Mouse (Mus musculus) ES-E14 (cell line): Measurements from ENCODE around the gene Ep400. TPM values are rescaled to one million over a fixed set of nuclear protein-coding genes. Genes with fewer than 3 reads are reported as not detected.

Experiments used
- DNase-seq: peaks from one replicate; pipeline ENCODE4 v3.0.0-alpha.2; 2013; ENCODE audit warnings: low read depth, low spot score
- H3K27ac ChIP-seq: 2 replicates; pipeline ENCODE4 v1.5.1; 2012; ENCODE audit warnings: low read depth, mild to moderate bottlenecking, low read length, moderate library complexity, mixed read lengths; ENCODE audit not compliant: poor library complexity, insufficient read depth, severe bottlenecking
- H3K36me3 ChIP-seq: 2 replicates; pipeline ENCODE4 v1.6.1; 2012; ENCODE audit warnings: mild to moderate bottlenecking, low read length, moderate library complexity, mixed read lengths; ENCODE audit not compliant: control insufficient read depth, poor library complexity, insufficient read depth, severe bottlenecking
- H3K4me1 ChIP-seq, 2 experiments: fragments of 150-350 bp in 1 of 2; sonication (generic) in 1 of 2; 2 replicates each; pipeline ENCODE4 v1.6.1; 2012; ENCODE audit warnings: low read length in 2 of 2, mild to moderate bottlenecking in 1 of 2, mixed read lengths in 1 of 2; ENCODE audit not compliant: control insufficient read depth in 2 of 2, insufficient read depth in 2 of 2, poor library complexity in 1 of 2
- H3K4me3 ChIP-seq, 2 experiments: fragments of 150-350 bp in 1 of 2; sonication (generic) in 1 of 2; 2 replicates each; pipeline ENCODE4 v1.5.1; 2012; ENCODE audit warnings: low read length in 2 of 2, low read depth in 1 of 2, mild to moderate bottlenecking in 1 of 2, mixed read lengths in 1 of 2; ENCODE audit not compliant: insufficient read depth in 1 of 2, poor library complexity in 1 of 2, severe bottlenecking in 1 of 2
- H3K9ac ChIP-seq: 2 replicates; pipeline ENCODE4 v1.6.1; 2012; ENCODE audit warnings: low read depth, mild to moderate bottlenecking, low read length, mixed read lengths; ENCODE audit not compliant: poor library complexity, insufficient read depth, severe bottlenecking
- H3K9me3 ChIP-seq: fragments of 150-350 bp; sonication (generic); 2 replicates; pipeline ENCODE4 v1.6.1; 2012; ENCODE audit warnings: low read depth, mild to moderate bottlenecking, low read length; ENCODE audit not compliant: control insufficient read depth, insufficient read depth
- CHD2 ChIP-seq: IDR thresholded peaks from 2 replicates; pipeline ENCODE4 v1.6.1; 2014; ENCODE audit warnings: mild to moderate bottlenecking, low read depth, low read length, inconsistent platforms
- HCFC1 ChIP-seq: IDR thresholded peaks from 2 replicates; pipeline ENCODE4 v1.6.1; 2012; ENCODE audit warnings: low read length, inconsistent platforms, borderline replicate concordance; ENCODE audit not compliant: insufficient read depth
- MAFK ChIP-seq: IDR thresholded peaks from 2 replicates; pipeline ENCODE4 v1.6.1; 2014; ENCODE audit warnings: mild to moderate bottlenecking, low read depth, low read length, inconsistent platforms; ENCODE audit not compliant: insufficient read depth
- ZC3H11A ChIP-seq: IDR thresholded peaks from 2 replicates; pipeline ENCODE4 v1.6.1; 2012; ENCODE audit warnings: low read depth, mild to moderate bottlenecking, inconsistent platforms, low read length, borderline replicate concordance
- ZNF384 ChIP-seq: IDR thresholded peaks from 2 replicates; pipeline ENCODE4 v1.6.1; 2012; ENCODE audit warnings: low read depth, low read length, inconsistent platforms
- in situ Hi-C, 2 experiments: fragments of 600-800 bp; cut with MboI; formaldehyde crosslinking; loops; one replicate each; pipeline ENCODE4 v1.15.1; 2025; ENCODE audit warnings: low sequenced_read_pairs in 2 of 2, inconsistent platforms in 1 of 2; ENCODE audit not compliant: unreplicated experiment in 2 of 2
- total RNA-seq: library from RNA; depleted of rRNA; stranded (reverse); fragments of 300-350 nt; gene quantifications from 2 replicates; pipeline ENCODE4 v1.2.3, GENCODE M21; 2012

Ep400 gene
- total RNA-seq, 1 experiment, result 56.7 TPM

DNA sequence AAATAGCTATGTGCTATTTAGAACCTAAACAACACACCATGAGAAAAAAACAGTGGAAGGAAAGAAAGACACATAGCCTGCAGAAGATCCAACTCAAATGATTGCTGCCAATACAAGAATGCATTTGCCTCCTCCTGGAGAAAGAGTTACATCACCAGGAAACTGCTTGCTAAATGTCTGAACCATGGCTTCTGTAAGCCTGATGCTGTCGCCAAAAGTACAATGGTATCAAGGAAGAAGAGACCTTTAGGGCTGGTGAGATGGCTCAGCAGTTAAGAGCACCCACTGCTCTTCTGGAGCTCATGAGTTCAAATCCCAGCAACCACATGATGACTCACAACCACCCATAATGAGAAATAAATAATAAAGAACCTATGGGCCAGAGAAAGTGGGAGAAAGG is 25.5 kb downstream of the Ep400 start:
- TF ChIP-seq MAFK, result no peak
- no peak for TF ChIP-seq HCFC1
- no peak for TF ChIP-seq ZC3H11A
- TF ChIP-seq CHD2, result no peak
- TF ChIP-seq ZNF384, result no peak
- in situ Hi-C loops, result no loop called here
- H3K4me1 ChIP-seq, result no peaks in the 10 kb centered on the region; a peak in 1 of 4 replicates
- H3K27ac ChIP-seq, result no peak overlapping the region
- H3K36me3 ChIP-seq, result no peaks in the 10 kb centered on the region; the same call in 1 of the 2 replicates
- no peak overlapping the region for H3K9ac ChIP-seq
- no peak for DNase-seq
- H3K4me3 ChIP-seq, result no peak overlapping the region
- H3K9me3 ChIP-seq, result no peaks in the 10 kb centered on the region

DNA sequence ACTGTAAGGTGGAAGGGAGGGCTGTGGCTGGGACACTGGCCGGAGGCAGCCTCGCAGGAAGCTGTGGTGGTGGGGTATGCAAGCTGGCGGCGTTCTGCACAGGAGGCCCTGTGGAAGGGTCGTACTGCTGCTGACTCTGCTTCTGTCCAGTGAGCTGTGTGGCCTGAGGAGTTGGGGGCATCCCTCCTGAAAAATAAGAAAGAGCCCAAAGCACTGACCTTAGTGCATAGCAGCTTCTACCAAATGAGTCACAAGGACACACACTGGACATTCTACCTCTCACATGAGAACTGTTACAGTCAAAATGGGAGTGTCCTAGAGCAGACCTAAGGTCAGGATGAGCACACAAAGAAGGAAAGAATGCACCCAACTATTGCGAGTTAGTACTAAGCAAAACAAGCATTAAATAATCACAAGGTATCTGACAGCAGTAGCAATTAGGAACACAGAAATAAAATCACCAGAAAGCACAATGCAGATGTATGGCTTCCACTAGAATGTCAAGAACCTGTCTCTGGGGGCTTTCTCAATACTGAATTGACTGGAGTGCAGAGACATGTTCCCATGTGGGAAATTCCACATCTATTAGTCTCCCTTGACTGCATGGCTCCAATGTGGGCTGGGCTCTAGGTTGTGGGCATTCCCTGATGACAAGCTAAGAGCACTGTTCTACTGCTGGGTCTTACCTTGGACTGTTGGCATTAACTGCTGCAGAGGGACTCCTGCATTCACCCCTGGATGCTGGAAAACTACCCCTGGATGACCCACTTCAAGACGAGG is 30.8 kb downstream of the Ep400 start:
- no peak overlapping the region for H3K27ac ChIP-seq
- no peaks in the 10 kb centered on the region for H3K4me1 ChIP-seq
- DNase-seq, result no peak
- no peaks in the 10 kb centered on the region for H3K9me3 ChIP-seq
- in situ Hi-C loops, result no loop called here
- TF ChIP-seq CHD2, result no peak
- no peak for TF ChIP-seq HCFC1
- TF ChIP-seq ZNF384, result no peak
- TF ChIP-seq MAFK, result no peak
- TF ChIP-seq ZC3H11A, result no peak
- no peak overlapping the region for H3K4me3 ChIP-seq
- peaks cover 13% of the 10 kb centered on the region for H3K36me3 ChIP-seq
- H3K9ac ChIP-seq, result no peak overlapping the region

DNA sequence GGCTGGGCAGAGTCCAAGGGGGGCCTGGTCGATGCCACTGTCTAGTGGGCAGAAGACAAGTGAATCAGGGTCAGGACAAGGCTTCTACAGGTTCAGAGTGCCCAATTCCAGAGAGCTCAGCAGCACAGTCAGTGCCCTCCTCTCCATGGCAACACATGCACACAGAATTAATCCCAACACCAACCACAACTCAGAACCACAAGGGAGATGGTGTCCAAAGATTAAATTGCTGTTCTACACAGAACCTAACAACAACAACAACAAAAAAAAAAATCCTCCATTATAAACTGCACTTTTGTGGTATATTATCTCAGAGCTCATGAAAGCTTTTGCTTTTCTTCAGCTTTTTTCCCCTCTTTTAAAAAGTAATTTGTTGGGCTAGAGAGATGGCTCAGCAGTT is 34.9 kb downstream of the Ep400 start:
- Histone ChIP-seq H3K9me3 (no peaks in the 10 kb centered on the region), H3K4me1 (no peaks in the 10 kb centered on the region), H3K36me3 (peaks cover 22% of the 10 kb centered on the region), H3K27ac (no peak overlapping the region), H3K4me3 (no peak overlapping the region), H3K9ac (no peak overlapping the region)
- in situ Hi-C loops, result no loop called here
- DNase-seq, result no peak
- TF ChIP-seq ZNF384, result no peak
- TF ChIP-seq HCFC1, result no peak
- TF ChIP-seq ZC3H11A, result no peak
- no peak for TF ChIP-seq MAFK
- TF ChIP-seq CHD2, result no peak

DNA sequence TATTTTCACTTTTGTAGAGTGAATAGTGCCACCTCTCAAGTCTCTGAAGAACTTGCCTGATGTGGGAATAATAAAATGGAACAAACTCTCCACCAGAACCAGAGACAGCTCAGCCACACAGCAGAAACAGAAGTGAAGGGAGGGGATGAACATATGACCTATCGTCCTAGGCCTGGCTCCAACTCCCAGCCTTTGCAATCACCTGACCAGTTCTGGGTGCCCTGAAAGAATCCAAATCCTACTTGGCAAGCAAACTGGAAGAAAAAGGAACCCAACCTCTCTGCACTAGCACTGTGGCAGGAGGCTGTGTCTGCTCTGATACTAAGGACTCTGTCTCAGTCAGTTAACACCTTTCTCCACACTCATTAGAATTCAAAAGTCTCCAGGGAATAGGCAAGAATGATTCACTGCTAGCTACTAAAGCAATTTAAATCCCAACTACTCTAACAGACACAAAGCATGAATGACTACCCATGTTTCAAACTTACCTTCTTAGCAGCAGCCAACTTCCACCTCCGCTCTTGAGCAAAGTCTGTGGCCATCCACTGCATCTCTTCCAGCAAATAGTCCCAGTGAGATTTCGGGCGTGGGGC is 37.2 kb downstream of the Ep400 start:
- no peak for DNase-seq
- no peak overlapping the region for H3K4me3 ChIP-seq

More for the DNA sequence above, 37.2 kb downstream of the Ep400 start:
- in situ Hi-C loops, result no loop called here
- TF ChIP-seq ZNF384 (no peak), ZC3H11A (no peak)
- H3K9ac ChIP-seq, result no peak overlapping the region
- H3K9me3 ChIP-seq, result no peaks in the 10 kb centered on the region
- no peak overlapping the region for H3K27ac ChIP-seq
- peaks cover 21% of the 10 kb centered on the region for H3K36me3 ChIP-seq
- no peaks in the 10 kb centered on the region for H3K4me1 ChIP-seq
